Mouse (Mus musculus) heart, embryonic 11.5 days (tissue): ENCODE measurements around the gene Usp6nl. TPM values are rescaled to one million over a fixed set of nuclear protein-coding genes. Genes with fewer than 3 reads are reported as not detected.
A peak's percentile ranks its signal among the peaks of the same experiment; 100 is the strongest.

ENCODE experiments used
- ATAC-seq: fragments of 200-750 bp; cut with Nextera tagmentation; replicated peaks from 2 replicates; pipeline ENCODE4 v1.8.0; 2017; ENCODE audit warnings: moderate library complexity; ENCODE audit not compliant: insufficient number of reproducible peaks, low FRiP score, low TSS enrichment
- H3K27ac ChIP-seq: fragments of 300-500 bp; sonication (generic); 2 replicates; pipeline ENCODE4 v1.5.1; 2014; ENCODE audit warnings: mild to moderate bottlenecking, low read depth, low read length
- H3K27me3 ChIP-seq: fragments of 300-500 bp; sonication (generic); 2 replicates; pipeline ENCODE4 v1.6.1; 2014; ENCODE audit warnings: mild to moderate bottlenecking, low read length, mixed read lengths; ENCODE audit not compliant: control insufficient read depth, insufficient read depth
- H3K36me3 ChIP-seq: fragments of 300-500 bp; sonication (generic); 2 replicates; pipeline ENCODE4 v1.6.1; 2014; ENCODE audit warnings: mild to moderate bottlenecking, low read length, moderate library complexity, mixed read lengths; ENCODE audit not compliant: control insufficient read depth, insufficient read depth
- H3K4me1 ChIP-seq: fragments of 300-500 bp; sonication (generic); 2 replicates; pipeline ENCODE4 v1.6.1; 2014; ENCODE audit warnings: low read length; ENCODE audit not compliant: control insufficient read depth, insufficient read depth
- H3K4me2 ChIP-seq: fragments of 300-500 bp; sonication (generic); 2 replicates; pipeline ENCODE4 v1.6.1; 2014; ENCODE audit warnings: mild to moderate bottlenecking, moderate library complexity
- H3K4me3 ChIP-seq: fragments of 300-500 bp; sonication (generic); 2 replicates; pipeline ENCODE4 v1.5.1; 2014; ENCODE audit warnings: low read depth, low read length
- H3K9ac ChIP-seq: fragments of 300-500 bp; sonication (generic); 2 replicates; pipeline ENCODE4 v1.6.1; 2014; ENCODE audit warnings: mild to moderate bottlenecking, low read depth, low read length, moderate library complexity
- H3K9me3 ChIP-seq: fragments of 300-500 bp; sonication (generic); replicated peaks from 2 replicates; pipeline ENCODE4 v1.6.1; 2016; ENCODE audit warnings: low read length; ENCODE audit not compliant: control insufficient read depth
- WGBS: fragments of 180-500 bp; shearing (Covaris S2); extraction: QIAGEN DNeasy Blood & Tissue Kit; methylation state at CpG from one replicate; pipeline ENCODE4 v1.1.7; 2014; ENCODE audit not compliant: insufficient replicate concordance; 5-methylcytosine and 5-hydroxymethylcytosine counted together
- polyA plus RNA-seq: library from polyadenylated mRNA; unstranded; fragments of >200 nt; fragmentation: Nextera tagmentation; extraction: Ambion mirVana; gene quantifications from 2 replicates; pipeline ENCODE4 v1.2.1, GENCODE M21; 2014

Usp6nl gene
- polyA plus RNA-seq, 1 experiment from 2014 or later = 8.1 TPM

GRCm38 (mm10) chr2:6350931-6351695 lies 28.6 kb downstream of the Usp6nl start:
- H3K4me2 ChIP-seq = no peak overlapping the region
- no peak for ATAC-seq
- H3K4me1 ChIP-seq = peaks cover 17% of the 10 kb centered on the region; the same call in 1 of the 2 replicates
- no peaks in the 10 kb centered on the region for H3K36me3 ChIP-seq
- no peak overlapping the region for H3K27ac ChIP-seq
- no peaks in the 10 kb centered on the region for H3K27me3 ChIP-seq
- no peaks in the 10 kb centered on the region for H3K9me3 ChIP-seq
- 70% methylated on average over 7 of the region's 7 CpGs for WGBS
- no peak overlapping the region for H3K9ac ChIP-seq
- H3K4me3 ChIP-seq = no peak overlapping the region

- Histone ChIP-seq H3K4me3 (peak overlapping the region; percentile 14; the same call in 1 of the 2 replicates), H3K27ac (no peak overlapping the region), H3K9ac (no peak overlapping the region), H3K4me1 (peaks cover 17% of the 10 kb centered on the region; the same call in 1 of the 2 replicates), H3K27me3 (no peaks in the 10 kb centered on the region), H3K9me3 (no peaks in the 10 kb centered on the region), H3K4me2 (peak overlapping the region; percentile 57), H3K36me3 (no peaks in the 10 kb centered on the region)
- 28% methylated on average over 14 of the region's 14 CpGs for WGBS
- ATAC-seq = no peak
Measured at GRCm38 (mm10) chr2:6352541-6352971, 30.1 kb downstream of the Usp6nl start.

GRCm38 (mm10) chr2:6353060-6353459 lies 30.6 kb downstream of the Usp6nl start:
- WGBS = 65% methylated on average over 4 of the region's 4 CpGs
- no peaks in the 10 kb centered on the region for H3K36me3 ChIP-seq
- no peaks in the 10 kb centered on the region for H3K27me3 ChIP-seq
- H3K4me2 ChIP-seq = peak overlapping the region; percentile 57
- ATAC-seq = no peak
- peaks cover 17% of the 10 kb centered on the region; the same call in 1 of the 2 replicates for H3K4me1 ChIP-seq
- H3K9ac ChIP-seq = no peak overlapping the region
- H3K9me3 ChIP-seq = no peaks in the 10 kb centered on the region
- no peak overlapping the region for H3K27ac ChIP-seq
- peak overlapping the region; percentile 14; the same call in 1 of the 2 replicates for H3K4me3 ChIP-seq

- no peak overlapping the region for H3K27ac ChIP-seq
- H3K9ac ChIP-seq = no peak overlapping the region
- H3K9me3 ChIP-seq = no peaks in the 10 kb centered on the region
- 85% methylated on average over 7 of the region's 7 CpGs for WGBS
- H3K27me3 ChIP-seq = no peaks in the 10 kb centered on the region
- H3K4me2 ChIP-seq = no peak overlapping the region
- ATAC-seq = no peak
- no peaks in the 10 kb centered on the region for H3K36me3 ChIP-seq
- no peak overlapping the region for H3K4me3 ChIP-seq
- H3K4me1 ChIP-seq = peaks cover 20% of the 10 kb centered on the region
Measured at GRCm38 (mm10) chr2:6357306-6357705, 34.8 kb downstream of the Usp6nl start.

- WGBS = 76% methylated on average over 9 of the region's 9 CpGs
- Histone ChIP-seq H3K4me3 (no peak overlapping the region), H3K9ac (no peak overlapping the region), H3K27ac (no peak overlapping the region), H3K27me3 (no peaks in the 10 kb centered on the region), H3K4me2 (no peak overlapping the region), H3K36me3 (no peaks in the 10 kb centered on the region), H3K4me1 (peaks cover 19% of the 10 kb centered on the region), H3K9me3 (no peaks in the 10 kb centered on the region)
- no peak for ATAC-seq
Measured at GRCm38 (mm10) chr2:6359645-6360044, 37.2 kb downstream of the Usp6nl start.

GRCm38 (mm10) chr2:6363126-6363525 lies 40.7 kb downstream of the Usp6nl start:
- peaks cover 27% of the 10 kb centered on the region for H3K4me1 ChIP-seq
- ATAC-seq = no peak
- no peak overlapping the region for H3K4me3 ChIP-seq
- WGBS = 59% methylated on average over 13 of the region's 13 CpGs
- H3K4me2 ChIP-seq = no peak overlapping the region
- H3K9ac ChIP-seq = 0 out of 2 replicates have a peak overlapping the region, but pooled peaks have one; percentile 34
- no peaks in the 10 kb centered on the region for H3K27me3 ChIP-seq
- no peaks in the 10 kb centered on the region for H3K9me3 ChIP-seq
- no peak overlapping the region for H3K27ac ChIP-seq
- no peaks in the 10 kb centered on the region for H3K36me3 ChIP-seq

GRCm38 (mm10) chr2:6363922-6364321 lies 41.5 kb downstream of the Usp6nl start:
- WGBS = 95% methylated on average over 7 of the region's 7 CpGs
- H3K9me3 ChIP-seq = no peaks in the 10 kb centered on the region
- no peak overlapping the region for H3K4me3 ChIP-seq
- peaks cover 25% of the 10 kb centered on the region for H3K4me1 ChIP-seq
- no peak overlapping the region for H3K9ac ChIP-seq
- H3K4me2 ChIP-seq = no peak overlapping the region
- ATAC-seq = no peak
- H3K27me3 ChIP-seq = no peaks in the 10 kb centered on the region
- H3K27ac ChIP-seq = no peak overlapping the region
- no peaks in the 10 kb centered on the region for H3K36me3 ChIP-seq

- Histone ChIP-seq H3K27me3 (no peaks in the 10 kb centered on the region), H3K4me3 (no peak overlapping the region), H3K27ac (no peak overlapping the region), H3K9me3 (no peaks in the 10 kb centered on the region), H3K4me2 (no peak overlapping the region), H3K4me1 (peaks cover 24% of the 10 kb centered on the region), H3K9ac (no peak overlapping the region), H3K36me3 (no peaks in the 10 kb centered on the region)
- ATAC-seq = no peak
- 71% methylated on average over 9 of the region's 9 CpGs for WGBS
Measured at GRCm38 (mm10) chr2:6366521-6366928, 44.1 kb downstream of the Usp6nl start.

- no peak overlapping the region for H3K4me2 ChIP-seq
- no peak overlapping the region for H3K9ac ChIP-seq
- WGBS = 77% methylated on average over 6 of the region's 6 CpGs
- no peaks in the 10 kb centered on the region for H3K9me3 ChIP-seq
- H3K4me3 ChIP-seq = no peak overlapping the region
- H3K27me3 ChIP-seq = no peaks in the 10 kb centered on the region
- no peak for ATAC-seq
- H3K36me3 ChIP-seq = no peaks in the 10 kb centered on the region
- H3K4me1 ChIP-seq = peaks cover 24% of the 10 kb centered on the region
- no peak overlapping the region for H3K27ac ChIP-seq
Measured at GRCm38 (mm10) chr2:6366973-6367372, 44.5 kb downstream of the Usp6nl start.
